Mouse (Mus musculus): ENCODE measurements around the gene Naa35. TPM values are rescaled to one million over a fixed set of nuclear protein-coding genes. Genes with fewer than 3 reads are reported as not detected.

Naa35 gene
- polyA plus RNA-seq, 1 experiment from 2014 or later, result 80.8 TPM

- no peak overlapping the region for H3K9ac ChIP-seq
- no peaks in the 10 kb centered on the region for H3K9me3 ChIP-seq (replicated peaks)
- no peaks in the 10 kb centered on the region for H3K27me3 ChIP-seq (replicated peaks)
- peaks cover 45% of the 10 kb centered on the region for H3K36me3 ChIP-seq
- no peak overlapping the region for H3K4me2 ChIP-seq
- peaks cover 27% of the 10 kb centered on the region for H3K4me1 ChIP-seq (replicated peaks)
- no peak overlapping the region for H3K4me3 ChIP-seq
- WGBS, result 65% methylated on average over 16 of the region's 16 CpGs
- H3K27ac ChIP-seq (ENCODE audit: poor library complexity, severe bottlenecking), result no peak overlapping the region
- no peak; the same call in 1 of the 2 replicates for ATAC-seq (ENCODE audit: insufficient number of reproducible peaks, low FRiP score)
Measured at GRCm38 (mm10) chr13:59639368-59640177, 54.5 kb downstream of the Naa35 start.

- H3K36me3 ChIP-seq, result peaks cover 44% of the 10 kb centered on the region
- H3K27ac ChIP-seq (ENCODE audit: poor library complexity, severe bottlenecking), result no peak overlapping the region
- no peaks in the 10 kb centered on the region for H3K9me3 ChIP-seq (replicated peaks)
- H3K4me1 ChIP-seq (replicated peaks), result peaks cover 30% of the 10 kb centered on the region
- H3K9ac ChIP-seq, result no peak overlapping the region
- no peak overlapping the region for H3K4me3 ChIP-seq
- no peaks in the 10 kb centered on the region for H3K27me3 ChIP-seq (replicated peaks)
- H3K4me2 ChIP-seq, result no peak overlapping the region
- no peak for ATAC-seq (ENCODE audit: insufficient number of reproducible peaks, low FRiP score)
- 83% methylated on average over 6 of the region's 6 CpGs for WGBS
Measured at GRCm38 (mm10) chr13:59640178-59640440, 55.0 kb downstream of the Naa35 start.

- Histone ChIP-seq H3K4me1 (replicated peaks) (peaks cover 56% of the 10 kb centered on the region), H3K36me3 (peaks cover 17% of the 10 kb centered on the region; the same call in 1 of the 2 replicates), H3K4me2 (no peak overlapping the region), H3K27me3 (replicated peaks) (no peaks in the 10 kb centered on the region), H3K4me3 (no peak overlapping the region), H3K9ac (no peak overlapping the region), H3K9me3 (replicated peaks) (no peaks in the 10 kb centered on the region), H3K27ac (ENCODE audit: poor library complexity, severe bottlenecking) (no peak overlapping the region)
- WGBS, result 44% methylated on average over 2 of the region's 2 CpGs
- no peak for ATAC-seq (ENCODE audit: insufficient number of reproducible peaks, low FRiP score)
Measured at GRCm38 (mm10) chr13:59642818-59643217, 57.8 kb downstream of the Naa35 start.

GRCm38 (mm10) chr13:59645491-59645890 is 60.4 kb downstream of the Naa35 start:
- no peaks in the 10 kb centered on the region for H3K9me3 ChIP-seq (replicated peaks)
- no peak overlapping the region for H3K4me2 ChIP-seq
- peak; percentile 33; the same call in 1 of the 2 replicates for ATAC-seq (ENCODE audit: insufficient number of reproducible peaks, low FRiP score)
- no peak overlapping the region for H3K4me3 ChIP-seq
- 68% methylated on average over 3 of the region's 3 CpGs for WGBS
- no peak overlapping the region for H3K9ac ChIP-seq
- no peaks in the 10 kb centered on the region for H3K27me3 ChIP-seq (replicated peaks)
- H3K4me1 ChIP-seq (replicated peaks), result peaks cover 52% of the 10 kb centered on the region
- peaks cover 25% of the 10 kb centered on the region for H3K36me3 ChIP-seq
- H3K27ac ChIP-seq (ENCODE audit: poor library complexity, severe bottlenecking), result peak overlapping the region; percentile 32; the same call in 1 of the 2 replicates

GRCm38 (mm10) chr13:59646674-59647244 is 61.7 kb downstream of the Naa35 start:
- Histone ChIP-seq H3K9ac (0 out of 2 replicates have a peak overlapping the region, but pooled peaks have one; percentile 1), H3K36me3 (peaks cover 26% of the 10 kb centered on the region), H3K4me3 (no peak overlapping the region), H3K4me1 (replicated peaks) (peaks cover 42% of the 10 kb centered on the region), H3K9me3 (replicated peaks) (no peaks in the 10 kb centered on the region), H3K27ac (ENCODE audit: poor library complexity, severe bottlenecking) (no peak overlapping the region), H3K4me2 (no peak overlapping the region), H3K27me3 (replicated peaks) (no peaks in the 10 kb centered on the region)
- WGBS, result 55% methylated on average over 11 of the region's 11 CpGs
- ATAC-seq (ENCODE audit: insufficient number of reproducible peaks, low FRiP score), result no peak

GRCm38 (mm10) chr13:59647484-59647883 is 62.4 kb downstream of the Naa35 start:
- Histone ChIP-seq H3K4me3 (no peak overlapping the region), H3K4me1 (replicated peaks) (peaks cover 45% of the 10 kb centered on the region), H3K36me3 (peaks cover 23% of the 10 kb centered on the region), H3K9ac (no peak overlapping the region), H3K27ac (ENCODE audit: poor library complexity, severe bottlenecking) (0 out of 2 replicates have a peak overlapping the region, but pooled peaks have one; percentile 13), H3K9me3 (replicated peaks) (no peaks in the 10 kb centered on the region), H3K4me2 (no peak overlapping the region), H3K27me3 (replicated peaks) (no peaks in the 10 kb centered on the region)
- no peak for ATAC-seq (ENCODE audit: insufficient number of reproducible peaks, low FRiP score)
- 79% methylated on average over 6 of the region's 6 CpGs for WGBS

GRCm38 (mm10) chr13:59648598-59648997 is 63.5 kb downstream of the Naa35 start:
- H3K9ac ChIP-seq, result no peak overlapping the region
- peaks cover 23% of the 10 kb centered on the region for H3K36me3 ChIP-seq
- H3K9me3 ChIP-seq (replicated peaks), result no peaks in the 10 kb centered on the region
- H3K27me3 ChIP-seq (replicated peaks), result no peaks in the 10 kb centered on the region
- no peak for ATAC-seq (ENCODE audit: insufficient number of reproducible peaks, low FRiP score)
- H3K4me2 ChIP-seq, result no peak overlapping the region
- no peak overlapping the region for H3K27ac ChIP-seq (ENCODE audit: poor library complexity, severe bottlenecking)
- 80% methylated on average over 6 of the region's 6 CpGs for WGBS
- H3K4me1 ChIP-seq (replicated peaks), result peaks cover 56% of the 10 kb centered on the region
- H3K4me3 ChIP-seq, result no peak overlapping the region

- 73% methylated on average over 5 of the region's 5 CpGs for WGBS
- no peak overlapping the region for H3K4me3 ChIP-seq
- ATAC-seq (ENCODE audit: insufficient number of reproducible peaks, low FRiP score), result no peak
- H3K27ac ChIP-seq (ENCODE audit: poor library complexity, severe bottlenecking), result no peak overlapping the region
- peaks cover 62% of the 10 kb centered on the region for H3K4me1 ChIP-seq (replicated peaks)
- H3K4me2 ChIP-seq, result no peak overlapping the region
- H3K27me3 ChIP-seq (replicated peaks), result no peaks in the 10 kb centered on the region
- peaks cover 27% of the 10 kb centered on the region for H3K36me3 ChIP-seq
- no peaks in the 10 kb centered on the region for H3K9me3 ChIP-seq (replicated peaks)
- no peak overlapping the region for H3K9ac ChIP-seq
Measured at GRCm38 (mm10) chr13:59649781-59650180, 64.7 kb downstream of the Naa35 start.

GRCm38 (mm10) chr13:59652651-59653050 is 67.6 kb downstream of the Naa35 start:
- H3K4me2 ChIP-seq, result no peak overlapping the region
- no peak for ATAC-seq (ENCODE audit: insufficient number of reproducible peaks, low FRiP score)
- H3K9me3 ChIP-seq (replicated peaks), result no peaks in the 10 kb centered on the region
- H3K27me3 ChIP-seq (replicated peaks), result no peaks in the 10 kb centered on the region
- H3K4me1 ChIP-seq (replicated peaks), result peaks cover 40% of the 10 kb centered on the region
- H3K9ac ChIP-seq, result no peak overlapping the region
- peaks cover 24% of the 10 kb centered on the region for H3K36me3 ChIP-seq
- no peak overlapping the region for H3K4me3 ChIP-seq
- WGBS, result 37% methylated on average over 5 of the region's 5 CpGs
- no peak overlapping the region for H3K27ac ChIP-seq (ENCODE audit: poor library complexity, severe bottlenecking)

GRCm38 (mm10) chr13:59653136-59653535 is 68.1 kb downstream of the Naa35 start:
- Histone ChIP-seq H3K9ac (no peak overlapping the region), H3K36me3 (peaks cover 28% of the 10 kb centered on the region), H3K27me3 (replicated peaks) (no peaks in the 10 kb centered on the region), H3K4me2 (no peak overlapping the region), H3K27ac (ENCODE audit: poor library complexity, severe bottlenecking) (no peak overlapping the region), H3K4me3 (no peak overlapping the region), H3K9me3 (replicated peaks) (no peaks in the 10 kb centered on the region), H3K4me1 (replicated peaks) (peaks cover 36% of the 10 kb centered on the region)
- ATAC-seq (ENCODE audit: insufficient number of reproducible peaks, low FRiP score), result no peak
- 63% methylated on average over 3 of the region's 3 CpGs for WGBS

GRCm38 (mm10) chr13:59654465-59654864 is 69.4 kb downstream of the Naa35 start:
- Histone ChIP-seq H3K27ac (ENCODE audit: poor library complexity, severe bottlenecking) (no peak overlapping the region), H3K9ac (no peak overlapping the region), H3K4me3 (no peak overlapping the region), H3K27me3 (replicated peaks) (no peaks in the 10 kb centered on the region), H3K9me3 (replicated peaks) (no peaks in the 10 kb centered on the region), H3K4me1 (replicated peaks) (peaks cover 31% of the 10 kb centered on the region), H3K36me3 (peaks cover 25% of the 10 kb centered on the region), H3K4me2 (no peak overlapping the region)
- WGBS, result 84% methylated on average over 5 of the region's 5 CpGs
- no peak for ATAC-seq (ENCODE audit: insufficient number of reproducible peaks, low FRiP score)

Measured in heart, embryonic 12.5 days (tissue).